ENCODE assay signal across 1 mouse cellular context in the genomic region with DNA sequence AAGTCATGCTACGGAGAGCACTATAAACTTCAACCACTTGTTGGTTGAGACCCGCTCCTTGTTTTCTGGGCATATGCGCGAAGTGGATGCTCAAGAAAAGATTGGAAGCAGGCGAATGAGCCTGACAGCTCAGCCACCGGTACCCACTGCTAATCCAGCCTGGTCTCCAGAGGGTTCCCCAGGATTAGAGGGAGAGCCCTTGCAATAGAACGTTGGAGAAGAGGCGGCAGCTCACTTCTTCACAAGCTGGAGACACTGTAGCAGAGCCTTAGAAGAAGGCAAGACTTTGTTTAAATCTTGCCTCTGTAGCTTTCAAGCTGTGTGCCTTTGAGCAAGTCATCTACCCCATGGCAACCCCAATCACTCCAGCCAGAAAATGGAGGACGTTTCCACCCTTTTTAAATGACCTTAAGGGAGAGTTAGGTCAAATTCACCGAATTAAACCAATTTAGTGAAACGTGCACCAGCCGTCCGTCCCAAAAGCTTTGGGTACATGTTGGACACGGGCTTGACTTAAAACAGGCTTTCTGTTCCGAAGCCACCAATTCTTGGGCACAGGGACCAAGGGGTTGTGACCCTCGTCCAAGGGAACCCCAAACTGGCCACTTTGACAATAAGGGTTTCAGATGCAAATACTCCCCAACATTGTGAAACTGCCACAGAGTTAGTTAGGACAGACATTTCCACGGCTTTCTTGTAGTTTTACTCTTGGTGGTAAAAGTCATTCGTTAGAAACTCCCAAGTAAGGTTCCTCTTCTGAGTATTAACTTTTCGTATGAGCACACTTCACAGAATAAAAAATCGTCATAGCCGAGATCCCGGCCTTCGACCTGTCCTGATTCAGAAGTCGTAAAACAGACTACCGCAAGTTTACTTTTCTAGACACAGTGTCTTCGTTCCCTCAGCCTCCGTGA.
TF ChIP-seq lines count a peak whose summit lies in the region.

No protein-coding gene starts in this region.

TF ChIP-seq in CH12.LX, 34 proteins besides CTCF, POLR2A, EP300 and RAD21:
- TF ChIP-seq KAT2A (IDR thresholded peaks at IDR 0.05; ENCODE audit: insufficient replicate concordance, low read length), result no peak
- 0 out of 2 replicates have a peak, but pooled peaks have one; percentile 21 for TF ChIP-seq MXI1 (IDR thresholded peaks at IDR 0.05; ENCODE audit: low read depth, low read length)
- peak; percentile 6; the same call in 1 of the 2 replicates for TF ChIP-seq TBP (conservative IDR thresholded peaks at IDR 0.05; ENCODE audit: low read depth, low read length)
- TF ChIP-seq E2F4 (IDR thresholded peaks at IDR 0.05; ENCODE audit: insufficient replicate concordance, low read depth, low read length), result 0 out of 2 replicates have a peak, but pooled peaks have one; percentile 1
- TF ChIP-seq NRF1 (IDR thresholded peaks at IDR 0.05; ENCODE audit: low read depth, low read length), result no peak
